Mouse (Mus musculus): ENCODE results near the gene Lonp1. TPM values are rescaled to one million over a fixed set of nuclear protein-coding genes. Genes with fewer than 3 reads are reported as not detected.

The Lonp1 gene
- polyA plus RNA-seq, 1 experiment = 29.5 TPM

DNA sequence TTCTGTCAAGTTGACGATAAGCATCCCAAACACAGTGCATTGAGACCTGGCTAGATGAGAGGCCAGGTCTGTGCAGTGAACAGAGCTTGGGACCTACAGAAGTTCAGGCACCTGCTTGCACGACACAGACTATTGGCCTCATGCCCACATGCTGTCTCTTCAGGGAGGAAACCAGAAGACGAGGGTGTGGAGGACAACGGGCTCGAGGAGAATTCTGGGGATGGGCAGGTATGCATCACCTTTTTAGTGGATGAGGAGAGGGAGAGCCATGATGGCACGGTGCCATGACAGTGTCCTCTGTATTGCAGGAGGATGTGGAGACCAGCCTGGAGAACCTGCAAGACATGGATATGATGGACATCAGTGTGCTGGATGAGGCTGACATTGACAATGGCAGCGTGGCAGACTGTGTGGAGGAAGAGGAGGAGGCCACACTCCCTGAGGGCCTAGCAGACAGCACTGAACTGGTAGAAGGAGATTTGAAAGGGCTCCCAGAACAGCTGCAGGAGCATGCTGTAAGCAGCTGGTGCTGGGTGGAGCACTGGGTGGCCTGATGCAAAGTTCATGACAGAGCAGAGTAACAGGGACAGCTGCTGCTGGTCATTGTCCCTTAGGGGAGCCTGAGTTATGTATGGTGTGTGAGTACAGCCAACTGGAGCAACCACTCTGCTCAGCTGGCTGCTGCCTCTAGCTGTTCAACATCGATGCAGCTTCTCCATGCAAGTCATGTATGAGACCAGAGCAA lies 33.0 kb downstream of the Lonp1 start:
- Histone ChIP-seq H3K27ac (ENCODE audit: control insufficient read depth, insufficient read depth, low read depth, low read length, poor library complexity) (no peak overlapping the region), H3K4me3 (replicated peaks; ENCODE audit: control insufficient read depth, low read depth, low read length) (no peak overlapping the region), H3K4me1 (ENCODE audit: control insufficient read depth, insufficient read depth, low read length) (no peaks in the 10 kb centered on the region)
- TF ChIP-seq POLR2A (IDR thresholded peaks at IDR 0.05; ENCODE audit: borderline replicate concordance, control insufficient read depth, low read depth, low read length) (no peak), CTCF (IDR thresholded peaks at IDR 0.05; ENCODE audit: control insufficient read depth, insufficient read depth, low read length) (no peak)
- 90% methylated on average over 8 of the region's 8 CpGs for WGBS

DNA sequence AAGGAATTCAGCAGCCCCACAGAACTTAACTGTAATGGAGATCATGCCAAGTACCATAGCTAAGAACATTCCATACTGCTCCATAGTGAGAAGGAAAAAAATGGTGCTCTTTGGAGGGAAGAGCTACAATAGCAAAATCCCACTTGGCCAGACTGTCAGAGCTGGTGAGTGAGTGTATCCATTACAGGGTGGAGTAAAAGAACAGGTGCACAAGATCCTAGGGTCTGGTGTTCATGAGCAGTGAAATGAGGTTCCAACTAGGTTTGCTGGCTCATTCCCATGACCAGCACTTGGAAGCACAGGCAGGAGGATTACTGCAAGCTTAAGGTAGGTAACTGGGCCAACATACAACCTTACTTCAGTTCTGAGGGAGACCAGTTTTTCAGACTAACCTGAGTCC lies 34.1 kb downstream of the Lonp1 start:
- Histone ChIP-seq H3K27ac (ENCODE audit: control insufficient read depth, insufficient read depth, low read depth, low read length, poor library complexity) (no peak overlapping the region), H3K4me1 (ENCODE audit: control insufficient read depth, insufficient read depth, low read length) (no peaks in the 10 kb centered on the region), H3K4me3 (replicated peaks; ENCODE audit: control insufficient read depth, low read depth, low read length) (no peak overlapping the region)
- TF ChIP-seq CTCF (IDR thresholded peaks at IDR 0.05; ENCODE audit: control insufficient read depth, insufficient read depth, low read length) (no peak), POLR2A (IDR thresholded peaks at IDR 0.05; ENCODE audit: borderline replicate concordance, control insufficient read depth, low read depth, low read length) (no peak)

DNA sequence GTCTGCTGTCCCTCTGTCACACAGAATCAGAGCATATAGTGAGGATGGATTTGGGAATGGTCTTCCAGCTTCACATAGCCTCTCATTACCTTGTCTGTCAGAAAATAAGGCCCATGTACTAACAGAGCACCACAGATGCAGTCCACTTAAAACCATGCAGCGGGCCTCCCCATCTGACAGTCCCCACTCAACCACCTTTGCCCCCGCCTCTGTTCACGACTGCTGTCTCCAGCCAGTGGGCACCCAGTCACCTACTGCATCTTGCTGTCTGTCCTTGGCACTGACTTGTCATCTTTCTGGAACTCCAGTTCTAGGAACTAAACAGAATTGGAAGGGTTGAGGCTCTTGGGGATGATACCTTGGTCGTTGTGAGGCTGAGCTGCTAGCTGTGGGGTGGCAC lies 37.8 kb downstream of the Lonp1 start:
- H3K27ac ChIP-seq (ENCODE audit: control insufficient read depth, insufficient read depth, low read depth, low read length, poor library complexity) = no peak overlapping the region
- no peak overlapping the region for H3K4me3 ChIP-seq (replicated peaks; ENCODE audit: control insufficient read depth, low read depth, low read length)
- H3K4me1 ChIP-seq (ENCODE audit: control insufficient read depth, insufficient read depth, low read length) = peaks cover 3% of the 10 kb centered on the region; the same call in 1 of the 2 replicates
- 95% methylated on average over 4 of the region's 4 CpGs for WGBS
- TF ChIP-seq CTCF (IDR thresholded peaks at IDR 0.05; ENCODE audit: control insufficient read depth, insufficient read depth, low read length) = no peak
- no peak for TF ChIP-seq POLR2A (IDR thresholded peaks at IDR 0.05; ENCODE audit: borderline replicate concordance, control insufficient read depth, low read depth, low read length)

DNA sequence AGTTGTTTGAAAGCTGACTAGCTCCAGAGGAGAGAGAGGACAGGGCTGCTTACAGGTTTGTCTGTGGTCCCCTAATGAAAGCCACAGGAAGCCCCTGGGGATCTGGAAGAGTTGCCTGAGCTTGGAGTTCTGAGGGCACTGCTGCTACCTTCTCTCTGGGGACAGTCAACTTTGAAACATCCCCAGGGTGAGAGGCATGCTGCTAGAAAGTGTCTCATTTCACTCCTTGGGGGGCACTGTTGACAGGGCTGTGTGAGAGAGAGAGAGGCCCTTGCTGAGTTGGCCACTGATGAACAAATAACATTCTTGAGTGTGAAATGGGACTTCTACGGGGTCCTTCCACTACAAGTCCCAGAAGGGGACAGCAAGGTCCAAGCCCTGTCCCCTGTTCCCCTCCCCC lies 38.9 kb downstream of the Lonp1 start:
- Histone ChIP-seq H3K4me3 (replicated peaks; ENCODE audit: control insufficient read depth, low read depth, low read length) (no peak overlapping the region), H3K27ac (ENCODE audit: control insufficient read depth, insufficient read depth, low read depth, low read length, poor library complexity) (no peak overlapping the region), H3K4me1 (ENCODE audit: control insufficient read depth, insufficient read depth, low read length) (peaks cover 3% of the 10 kb centered on the region; the same call in 1 of the 2 replicates)
- no peak for TF ChIP-seq CTCF (IDR thresholded peaks at IDR 0.05; ENCODE audit: control insufficient read depth, insufficient read depth, low read length)
- TF ChIP-seq POLR2A (IDR thresholded peaks at IDR 0.05; ENCODE audit: borderline replicate concordance, control insufficient read depth, low read depth, low read length) = no peak
- 91% methylated on average over 1 of the region's 1 CpGs for WGBS

DNA sequence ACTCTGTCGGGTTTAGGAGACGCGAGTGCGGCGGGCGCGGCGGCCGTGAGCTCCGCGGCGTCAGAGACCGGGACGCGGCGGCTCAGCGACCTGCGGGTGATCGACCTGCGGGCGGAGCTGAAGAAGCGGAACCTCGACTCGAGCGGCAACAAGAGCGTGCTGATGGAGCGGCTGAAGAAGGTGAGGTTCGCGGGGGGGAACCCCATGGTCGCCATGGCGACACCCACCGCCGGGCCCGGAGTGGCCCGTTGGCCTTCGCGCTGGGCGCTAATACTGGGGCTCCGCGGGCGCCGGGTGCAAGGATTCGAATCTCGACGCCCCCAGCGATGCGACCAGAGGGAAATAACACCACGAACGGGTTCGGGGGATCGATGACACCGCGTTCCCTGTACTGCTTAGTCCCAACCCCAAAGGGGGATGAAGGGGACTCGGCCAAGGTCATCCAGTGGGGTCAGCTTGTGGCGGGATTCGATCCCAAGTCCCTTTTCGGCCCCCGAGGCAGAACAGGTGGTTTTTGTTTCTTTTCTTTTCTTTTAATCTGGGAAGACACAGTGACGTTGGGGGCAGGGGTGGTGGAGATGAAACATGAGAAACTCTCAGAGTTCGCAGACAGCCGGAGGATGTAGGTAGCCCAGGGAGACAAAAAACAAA lies 41.4 kb downstream of the Lonp1 start:
- WGBS = under 1% methylated on average over 61 of the region's 61 CpGs
- H3K4me3 ChIP-seq (replicated peaks; ENCODE audit: control insufficient read depth, low read depth, low read length) = peak overlapping the region; percentile 86
- TF ChIP-seq POLR2A (IDR thresholded peaks at IDR 0.05; ENCODE audit: borderline replicate concordance, control insufficient read depth, low read depth, low read length) (no peak), CTCF (IDR thresholded peaks at IDR 0.05; ENCODE audit: control insufficient read depth, insufficient read depth, low read length) (no peak)
- peak overlapping the region; percentile 97 for H3K27ac ChIP-seq (ENCODE audit: control insufficient read depth, insufficient read depth, low read depth, low read length, poor library complexity)
- H3K4me1 ChIP-seq (ENCODE audit: control insufficient read depth, insufficient read depth, low read length) = peaks cover 5% of the 10 kb centered on the region; the same call in 1 of the 2 replicates

DNA sequence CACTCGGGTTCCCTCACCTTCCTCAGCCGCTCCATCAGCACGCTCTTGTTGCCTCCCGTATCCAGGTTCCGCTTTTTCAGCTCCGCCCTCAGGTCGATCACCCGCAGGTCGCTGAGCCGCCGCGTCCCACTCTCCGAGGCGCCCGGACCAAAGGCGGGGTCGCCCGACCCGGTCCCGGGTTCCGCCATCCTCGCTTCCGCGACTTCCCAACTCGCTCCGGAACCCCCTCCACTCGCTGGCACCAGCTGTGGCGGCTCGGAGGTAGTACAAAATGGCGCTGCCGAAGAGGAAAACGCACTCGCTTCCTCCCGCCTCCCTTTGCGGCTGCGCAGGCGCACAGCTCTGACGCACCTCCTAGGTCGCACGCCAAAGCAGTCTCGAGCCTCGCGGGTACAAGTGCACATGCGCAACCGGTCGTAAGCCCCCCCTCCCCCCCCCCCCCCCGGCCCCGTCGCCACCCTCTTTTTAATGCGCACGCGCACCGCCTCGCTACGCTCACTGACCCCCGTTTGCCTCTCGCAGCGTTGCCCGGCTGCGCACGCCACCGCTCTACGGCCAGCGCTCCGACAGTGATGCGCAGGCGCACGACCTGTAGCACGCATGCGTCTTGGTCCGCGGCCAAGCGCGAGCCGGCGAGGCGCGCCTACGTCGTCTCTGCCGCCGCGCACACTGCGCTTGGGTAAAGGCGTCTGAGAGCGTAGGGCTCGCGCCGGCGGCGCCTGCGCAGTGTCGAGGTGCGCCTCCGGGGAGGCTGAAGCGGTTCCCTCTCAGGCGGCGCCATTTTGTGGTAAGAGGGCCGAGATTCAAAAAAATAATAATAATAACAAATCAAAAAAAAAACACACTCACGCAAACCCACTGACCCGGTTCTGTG lies 42.2 kb downstream of the Lonp1 start, which contains the start of the genes Safb2 and Safb:
Gene Safb2 (minus strand): TSS at position 329 of the 874 bp plus-strand sequence.
Gene Safb (plus strand): TSS at position 569 of the 874 bp plus-strand sequence.
- under 1% methylated on average over 98 of the region's 101 CpGs for WGBS
- H3K4me1 ChIP-seq (ENCODE audit: control insufficient read depth, insufficient read depth, low read length) = peaks cover 5% of the 10 kb centered on the region; the same call in 1 of the 2 replicates
- peak within 1 kb of the TSS; percentile 98 for H3K27ac ChIP-seq (ENCODE audit: control insufficient read depth, insufficient read depth, low read depth, low read length, poor library complexity)
- peak within 1 kb of the TSS; percentile 92 for H3K4me3 ChIP-seq (replicated peaks; ENCODE audit: control insufficient read depth, low read depth, low read length)
- peak; percentile 2; the same call in 1 of the 2 replicates for TF ChIP-seq CTCF (IDR thresholded peaks at IDR 0.05; ENCODE audit: control insufficient read depth, insufficient read depth, low read length)
- TF ChIP-seq POLR2A (IDR thresholded peaks at IDR 0.05; ENCODE audit: borderline replicate concordance, control insufficient read depth, low read depth, low read length) = peak; percentile 81; the same call in 1 of the 2 replicates

DNA sequence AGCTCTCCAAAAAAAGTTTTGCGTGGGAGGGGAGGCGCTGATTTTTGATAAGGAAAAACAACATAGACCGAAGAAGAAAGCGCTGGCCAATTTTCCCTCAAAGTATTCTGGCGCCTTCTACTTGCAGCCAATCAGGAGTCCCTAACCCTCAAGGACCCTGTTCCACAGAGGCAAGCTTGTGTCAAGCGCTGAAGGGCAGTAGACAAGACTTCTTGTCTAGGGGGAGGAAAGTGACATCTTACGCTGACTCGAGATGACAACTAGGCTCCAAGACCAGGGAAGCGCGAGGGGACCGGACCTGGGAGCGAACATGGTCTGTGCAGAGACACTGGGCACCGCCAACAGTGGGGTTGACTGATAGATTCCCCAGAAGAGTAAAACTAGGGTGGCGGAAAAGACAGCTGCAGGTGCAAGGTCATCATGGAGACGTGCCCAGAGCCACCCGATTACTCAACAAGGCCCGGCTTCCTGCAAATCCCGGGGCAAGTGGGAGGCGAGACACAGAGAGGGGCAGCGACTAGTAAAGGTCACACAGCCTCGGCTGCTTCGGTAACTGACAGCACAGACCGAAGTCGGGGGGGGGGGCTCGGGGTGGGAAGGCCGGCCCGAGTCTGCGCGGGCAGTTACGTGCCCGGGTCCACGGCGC lies 43.0 kb downstream of the Lonp1 start:
- peaks cover 5% of the 10 kb centered on the region; the same call in 1 of the 2 replicates for H3K4me1 ChIP-seq (ENCODE audit: control insufficient read depth, insufficient read depth, low read length)
- TF ChIP-seq POLR2A (IDR thresholded peaks at IDR 0.05; ENCODE audit: borderline replicate concordance, control insufficient read depth, low read depth, low read length) (no peak), CTCF (IDR thresholded peaks at IDR 0.05; ENCODE audit: control insufficient read depth, insufficient read depth, low read length) (no peak)
- WGBS = under 1% methylated on average over 33 of the region's 33 CpGs
- peak overlapping the region; percentile 92 for H3K4me3 ChIP-seq (replicated peaks; ENCODE audit: control insufficient read depth, low read depth, low read length)
- H3K27ac ChIP-seq (ENCODE audit: control insufficient read depth, insufficient read depth, low read depth, low read length, poor library complexity) = peak overlapping the region; percentile 98

All from bone marrow, adult 2 months (tissue).